Mouse (Mus musculus) lung, adult 18-20 months (tissue): Measurements from ENCODE around the gene Arid4b.

Experiments
- DNase-seq, 2 experiments: peaks; one replicate each; pipeline ENCODE4 v3.0.0; 2022; ENCODE audit warnings: mixed read lengths in 2 of 2

Arid4b gene

DNA sequence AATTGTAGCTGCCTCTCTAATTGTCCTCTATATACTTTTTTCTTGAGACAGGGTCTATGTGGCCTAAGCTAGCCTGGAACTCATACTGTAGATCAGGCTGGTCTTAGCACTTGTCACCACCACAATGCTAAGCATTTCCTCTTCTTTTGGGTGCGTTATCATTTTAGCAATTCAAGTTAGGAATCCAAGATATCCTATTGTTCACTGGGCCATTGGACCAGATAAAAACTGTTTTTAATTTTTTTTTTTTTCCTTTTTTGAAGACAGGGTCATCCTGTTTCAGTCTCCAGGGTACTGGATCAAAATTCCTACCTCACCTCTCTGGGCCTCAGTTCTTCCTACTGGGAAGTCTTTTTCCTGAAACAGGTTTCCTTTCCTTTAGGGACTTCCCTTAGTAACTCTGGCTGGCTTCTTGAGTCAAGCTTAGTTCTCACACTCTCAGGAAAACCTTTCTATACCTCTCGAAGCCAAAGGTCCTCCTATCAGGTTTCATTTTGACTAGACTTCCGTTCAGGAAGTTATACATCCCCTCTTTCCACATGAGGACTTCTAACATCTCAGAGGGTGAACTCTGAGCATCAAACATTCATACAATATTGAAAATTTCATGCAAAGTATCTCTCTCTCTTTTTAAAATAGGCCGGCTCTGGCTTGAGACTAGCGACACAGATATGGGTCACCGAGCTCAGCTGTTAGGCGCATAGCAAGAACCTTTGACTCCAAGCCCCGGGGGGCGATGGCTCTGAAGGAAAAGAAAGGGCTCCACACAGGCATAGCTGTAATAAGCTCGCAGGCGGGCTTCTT, 621 bp upstream of the Arid4b start:
- no peak for DNase-seq

DNA sequence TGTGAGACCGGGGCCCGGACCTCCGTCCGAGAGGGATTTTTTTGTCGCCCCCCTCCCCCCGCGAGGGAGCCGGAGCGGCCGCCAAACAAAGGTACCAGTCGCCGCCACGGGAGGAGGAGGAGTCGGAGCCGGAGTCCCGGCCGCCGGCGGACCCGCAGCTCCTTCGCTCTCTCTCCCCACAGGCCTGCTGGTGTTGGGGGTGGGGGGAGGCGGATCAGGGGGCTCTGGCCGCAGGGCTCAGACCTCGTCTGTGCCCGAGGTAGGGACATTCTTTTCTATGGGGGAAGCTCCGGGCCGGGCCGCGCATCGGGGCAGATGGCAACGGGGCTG, 875 bp downstream of the Arid4b start:
- no peak for DNase-seq

DNA sequence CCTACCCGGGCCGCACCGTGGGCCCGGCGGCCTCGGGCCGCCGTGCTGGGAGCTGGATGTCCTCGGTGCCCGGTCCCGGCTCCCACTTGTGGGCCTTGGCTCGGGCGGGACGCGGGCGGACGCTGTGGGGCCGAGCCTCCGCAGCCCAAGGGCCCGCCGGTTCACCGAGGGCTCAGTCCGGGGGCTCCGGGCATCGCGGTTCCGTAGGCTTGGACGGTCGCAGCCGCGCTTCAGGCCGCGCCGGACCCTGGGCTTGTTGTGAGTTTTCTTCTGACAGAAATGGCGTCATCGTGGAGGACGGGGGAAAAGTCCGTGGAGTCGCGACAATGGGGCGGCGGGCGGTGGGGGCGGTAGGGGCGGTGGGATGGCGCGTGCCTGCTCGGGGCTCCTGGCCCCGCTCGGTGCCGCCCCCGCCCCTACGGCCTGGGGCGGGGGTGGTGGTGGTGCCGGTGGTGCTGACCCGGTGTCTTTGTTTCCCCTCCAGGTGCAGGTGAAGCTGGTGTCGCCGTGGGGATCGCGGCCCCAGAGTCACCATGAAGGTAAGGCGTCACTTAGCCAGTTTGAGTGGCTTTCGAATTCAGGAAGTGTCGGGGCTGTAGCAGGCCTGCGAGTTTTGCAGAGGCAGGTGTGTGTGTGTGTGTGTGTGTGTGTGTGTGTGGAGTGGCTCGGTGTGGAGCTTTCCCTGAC, 1.5 kb downstream of the Arid4b start:
- DNase-seq, result peak; percentile 66 to 70

DNA sequence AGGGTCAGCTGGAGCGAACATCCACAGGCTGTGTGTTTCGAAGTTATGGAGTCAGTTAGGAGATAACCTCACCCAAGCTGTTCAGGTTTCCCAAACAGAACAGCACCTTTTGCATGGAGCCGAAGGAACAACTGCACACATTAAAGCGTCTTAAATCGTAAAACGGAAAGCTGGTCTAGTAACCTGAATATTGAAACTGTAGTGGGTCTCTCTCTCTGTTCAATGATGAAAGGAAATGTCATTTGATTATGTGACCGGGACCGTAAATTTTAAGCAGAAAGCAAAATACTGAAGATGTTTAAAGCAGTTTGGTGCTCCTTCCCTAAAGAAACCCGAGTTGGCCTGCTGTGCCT, 2.0 kb downstream of the Arid4b start:
- DNase-seq, result no peak

DNA sequence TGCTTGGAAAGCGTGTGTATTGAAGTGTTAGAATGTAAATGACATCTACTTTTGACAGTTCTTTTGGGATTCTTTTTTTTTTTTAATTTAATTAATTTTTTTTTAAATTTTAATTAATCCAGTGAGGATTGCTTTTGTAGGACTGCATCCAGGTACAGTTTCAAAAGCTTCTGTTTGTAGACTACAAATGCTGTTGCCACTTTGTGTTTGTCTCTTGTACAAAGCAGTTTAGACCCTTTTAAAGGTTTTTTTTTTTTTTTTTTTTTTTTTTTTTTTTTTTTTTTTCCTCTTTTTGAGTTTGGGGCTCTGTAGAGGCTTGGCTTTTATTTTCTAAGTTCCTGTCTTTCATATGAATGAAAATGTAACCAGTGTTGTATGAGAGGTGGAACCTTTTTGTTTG, 2.7 kb downstream of the Arid4b start:
- DNase-seq, result no peak

DNA sequence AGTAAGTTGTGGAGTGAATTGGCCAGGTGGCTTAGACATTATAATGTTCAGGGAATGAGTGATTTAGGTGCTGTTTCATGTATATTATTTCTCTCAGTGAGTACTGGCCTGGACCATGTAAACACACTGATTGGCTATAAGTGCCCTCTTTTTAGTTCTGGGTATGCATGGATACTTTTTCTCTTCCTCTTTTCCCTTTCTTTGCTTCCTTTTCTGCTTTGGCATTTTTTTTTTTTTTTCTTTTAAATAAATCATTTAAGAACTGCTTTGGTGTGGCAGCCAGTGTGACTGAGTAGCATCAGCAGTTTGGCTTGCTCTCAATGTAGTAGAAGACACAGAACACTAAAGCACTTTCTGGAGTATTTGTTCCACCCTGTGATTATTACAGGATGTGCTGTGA, 5.0 kb downstream of the Arid4b start:
- no peak for DNase-seq

DNA sequence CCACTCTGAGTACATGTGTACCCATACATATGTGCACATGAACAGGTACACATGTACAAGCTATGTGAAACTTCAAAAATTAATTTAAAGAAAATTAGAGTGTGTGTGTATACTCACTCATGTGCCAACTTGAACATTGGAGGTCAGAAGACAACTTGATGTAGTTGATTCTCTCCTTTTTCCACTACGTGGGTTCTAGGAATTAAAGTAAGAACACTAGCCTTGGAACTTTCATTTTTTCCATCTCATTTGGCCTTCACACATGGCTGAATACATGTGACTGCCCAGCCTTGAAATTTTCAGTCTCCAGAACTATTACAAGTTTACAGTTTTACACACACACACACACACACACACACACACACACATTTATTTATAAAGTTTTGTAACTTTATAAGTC, 6.3 kb downstream of the Arid4b start:
- no peak for DNase-seq

DNA sequence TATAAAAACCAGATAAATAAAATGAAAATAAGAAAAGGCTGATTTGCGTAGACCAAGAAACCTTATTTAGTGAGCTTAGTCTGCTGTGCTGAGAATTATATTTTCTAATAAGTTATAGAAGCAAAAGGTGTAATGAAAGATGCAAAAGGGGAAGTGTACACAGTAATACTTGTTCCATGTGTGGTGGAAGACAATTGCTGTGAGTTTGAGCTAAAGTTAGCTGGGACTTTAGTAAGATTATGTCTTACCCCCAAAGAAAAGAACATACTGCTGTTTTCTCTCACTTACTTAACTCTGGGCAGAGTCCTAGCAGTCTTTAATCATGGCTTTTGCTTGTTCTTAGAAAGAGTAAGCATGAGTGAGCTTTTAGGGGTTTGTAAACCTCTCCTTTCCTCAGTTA, 11.3 kb downstream of the Arid4b start:
- DNase-seq, result no peak

DNA sequence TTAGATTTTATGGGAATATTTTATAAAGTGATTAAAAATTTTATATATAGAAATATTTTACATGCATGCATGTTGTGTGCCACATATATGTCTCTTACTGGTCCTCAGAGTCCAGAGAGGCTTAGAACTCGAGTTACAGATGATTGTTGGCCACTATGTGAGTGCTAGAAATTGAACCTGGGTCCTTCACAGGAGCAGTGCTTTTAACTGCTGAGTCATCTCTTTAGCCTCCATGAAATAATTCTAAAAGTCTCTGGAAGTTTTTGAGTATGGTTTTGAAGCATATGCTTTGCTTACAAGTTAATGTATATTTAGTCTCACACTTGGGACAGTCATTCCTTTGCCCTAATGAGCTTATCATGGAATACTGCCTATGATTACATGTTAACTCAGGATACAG, 12.3 kb downstream of the Arid4b start:
- DNase-seq, result no peak

DNA sequence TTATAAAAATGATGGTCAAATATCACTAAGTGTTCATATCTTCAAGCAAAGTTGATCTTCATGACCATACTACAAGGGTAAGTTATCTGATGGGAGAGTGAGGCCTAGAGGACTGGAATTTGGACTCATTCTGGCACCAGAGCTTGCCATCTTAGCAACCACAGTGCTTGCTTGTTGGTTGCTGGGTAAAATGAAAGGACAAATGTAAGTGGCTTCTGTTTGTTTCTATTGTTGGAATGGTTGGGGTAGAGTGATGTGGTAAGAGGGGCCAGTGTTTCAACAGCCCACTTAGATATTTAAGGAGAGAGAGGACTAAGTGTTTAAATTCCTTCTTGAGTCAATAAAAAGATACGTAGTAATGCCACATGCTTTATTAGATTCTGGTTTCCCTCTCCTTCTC, 25.6 kb downstream of the Arid4b start:
- DNase-seq, result peak; percentile 63 to 75

DNA sequence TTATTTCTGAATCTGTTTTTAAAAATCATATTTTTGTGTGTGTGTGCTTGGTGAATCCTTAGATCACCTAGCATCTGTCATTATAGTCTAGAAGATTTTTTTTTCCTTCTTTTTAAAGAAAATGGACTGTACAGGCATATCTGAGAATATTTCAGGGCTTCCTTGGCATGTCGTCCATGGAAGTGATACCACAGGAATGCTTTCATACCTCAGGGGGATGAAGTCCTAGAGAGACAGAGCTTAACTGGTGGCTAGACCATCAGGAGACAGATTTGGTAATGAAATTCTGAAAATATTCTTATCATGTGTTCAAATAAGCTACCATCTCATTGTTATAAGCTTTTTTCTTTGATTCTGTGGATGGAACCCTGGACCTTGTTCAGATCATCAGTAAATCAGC, 40.0 kb downstream of the Arid4b start:
- DNase-seq, result no peak

DNA sequence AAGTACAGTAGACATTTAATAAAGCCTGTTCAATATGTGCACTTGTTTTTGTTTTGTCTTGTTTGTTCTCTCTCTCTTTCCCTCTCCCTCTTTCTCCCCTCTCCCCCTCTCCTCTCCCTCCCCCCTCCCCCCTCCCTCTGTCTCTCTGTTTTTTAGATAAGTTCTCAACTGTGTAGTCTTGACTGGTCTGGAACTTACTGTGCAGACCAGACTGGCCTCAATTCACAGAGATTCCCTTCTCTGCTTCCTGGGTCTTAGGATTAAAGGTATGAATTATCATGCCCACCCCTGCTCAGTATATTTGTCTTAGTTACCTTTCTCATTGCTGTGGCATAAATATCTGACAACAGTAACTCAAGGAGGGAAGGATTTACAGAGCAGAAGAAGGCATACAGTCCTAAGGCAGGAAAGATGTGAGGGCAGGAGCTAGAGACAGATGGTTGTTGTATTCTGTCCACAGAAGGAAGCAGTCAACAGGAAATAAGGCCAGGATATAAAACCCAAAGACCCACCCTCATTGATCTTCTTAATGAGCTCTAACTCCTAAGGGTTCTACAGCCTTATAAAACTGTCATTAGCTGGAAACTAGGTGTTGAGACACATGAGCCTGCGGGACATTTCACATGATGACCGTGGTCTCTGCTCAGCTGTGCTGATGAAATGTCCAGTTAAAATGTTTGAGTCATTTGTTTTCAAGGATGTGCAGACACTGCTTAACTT, 47.3 kb downstream of the Arid4b start:
- DNase-seq, result no peak

DNA sequence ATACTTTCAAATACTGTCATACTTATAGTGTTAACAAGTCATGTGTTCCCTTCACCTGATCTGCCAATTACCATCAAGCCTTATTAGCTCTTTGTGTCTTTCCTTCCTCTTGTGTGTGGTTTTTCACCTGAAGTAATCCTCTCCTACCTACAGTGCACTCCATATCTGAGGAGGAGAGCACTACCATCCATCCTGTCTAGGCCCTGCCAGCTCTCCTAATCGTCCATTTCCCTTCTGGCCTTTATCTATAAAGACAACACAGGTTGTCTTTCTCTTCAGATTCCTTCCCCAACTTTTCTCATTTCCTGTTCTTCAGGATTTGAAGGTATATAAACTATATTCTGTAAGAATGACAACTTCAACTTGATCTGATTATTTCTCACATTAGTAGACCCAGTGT, 48.1 kb downstream of the Arid4b start:
- DNase-seq, result no peak

DNA sequence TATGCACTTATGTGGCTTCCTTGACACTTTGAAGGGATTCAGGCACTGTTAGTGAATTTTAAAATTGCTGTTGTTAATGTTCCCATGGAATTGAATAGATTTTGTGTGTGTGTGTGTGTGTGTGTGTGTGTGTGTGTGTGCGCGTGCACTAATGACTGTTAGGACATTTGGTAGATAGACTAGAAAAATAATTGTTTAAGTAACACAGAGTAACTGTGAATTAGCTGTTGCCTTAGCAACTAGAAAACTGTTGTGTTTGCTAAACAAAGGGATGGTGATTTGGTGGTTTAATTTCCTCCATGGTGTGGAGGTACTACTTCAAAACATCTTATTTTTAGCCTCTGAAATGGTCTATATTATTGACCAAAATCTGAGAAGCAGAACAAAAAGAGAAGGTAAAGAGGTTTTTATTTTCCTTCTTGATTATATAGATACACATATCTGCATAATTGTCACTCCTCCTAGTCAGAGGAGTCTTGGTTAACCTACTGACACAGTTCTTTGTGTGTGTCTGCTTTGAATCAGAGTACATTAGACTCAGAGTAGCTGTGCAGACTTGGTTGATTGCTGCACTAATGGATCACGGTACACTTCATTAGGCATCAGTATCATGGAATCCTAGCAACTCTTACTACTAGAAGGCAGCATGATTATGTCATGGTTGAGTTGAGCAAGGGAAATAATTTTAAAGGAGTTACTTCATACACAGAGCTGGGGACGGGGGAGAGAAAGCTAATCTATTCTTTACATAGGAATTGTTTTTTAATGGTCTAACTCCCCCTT, 50.9 kb downstream of the Arid4b start:
- no peak for DNase-seq

DNA sequence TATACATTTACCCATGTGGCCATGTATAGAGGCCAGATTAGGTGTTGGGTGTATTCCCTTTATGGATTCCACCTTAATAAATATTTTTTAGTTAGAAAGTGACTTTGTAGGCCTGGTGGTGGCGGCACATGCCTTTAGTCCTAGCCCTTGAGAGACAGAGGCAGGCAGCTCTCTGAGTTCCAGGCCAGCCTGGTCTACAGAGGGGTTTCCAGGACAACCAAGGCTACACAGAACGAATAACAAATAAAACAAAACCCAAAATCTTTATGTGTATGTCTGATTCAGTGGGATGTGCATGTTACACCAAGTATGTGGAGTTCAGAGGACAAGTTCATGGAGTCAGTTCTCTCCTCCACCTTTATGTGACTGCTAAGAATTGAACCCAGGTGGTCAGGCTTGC, 52.8 kb downstream of the Arid4b start:
- DNase-seq, result no peak

DNA sequence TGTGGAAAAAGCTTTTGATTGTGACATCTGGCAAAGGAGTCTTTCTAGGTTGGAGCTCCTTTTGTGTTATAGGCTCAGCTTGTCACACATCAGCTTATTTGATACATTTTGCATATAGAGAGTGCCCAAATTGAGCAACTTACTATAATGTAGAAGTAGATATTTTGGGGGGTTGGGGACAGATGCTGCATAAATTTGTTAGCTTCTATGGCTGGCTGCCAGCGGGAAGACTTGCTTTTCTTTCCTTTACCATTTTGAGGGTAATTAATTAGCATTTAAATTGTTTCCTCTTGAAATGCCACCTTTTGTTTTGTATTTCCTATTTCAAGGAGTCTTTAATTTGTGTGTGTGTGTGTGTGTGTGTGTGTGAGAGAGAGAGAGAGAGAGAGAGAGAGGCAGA, 68.6 kb downstream of the Arid4b start:
- no peak for DNase-seq

DNA sequence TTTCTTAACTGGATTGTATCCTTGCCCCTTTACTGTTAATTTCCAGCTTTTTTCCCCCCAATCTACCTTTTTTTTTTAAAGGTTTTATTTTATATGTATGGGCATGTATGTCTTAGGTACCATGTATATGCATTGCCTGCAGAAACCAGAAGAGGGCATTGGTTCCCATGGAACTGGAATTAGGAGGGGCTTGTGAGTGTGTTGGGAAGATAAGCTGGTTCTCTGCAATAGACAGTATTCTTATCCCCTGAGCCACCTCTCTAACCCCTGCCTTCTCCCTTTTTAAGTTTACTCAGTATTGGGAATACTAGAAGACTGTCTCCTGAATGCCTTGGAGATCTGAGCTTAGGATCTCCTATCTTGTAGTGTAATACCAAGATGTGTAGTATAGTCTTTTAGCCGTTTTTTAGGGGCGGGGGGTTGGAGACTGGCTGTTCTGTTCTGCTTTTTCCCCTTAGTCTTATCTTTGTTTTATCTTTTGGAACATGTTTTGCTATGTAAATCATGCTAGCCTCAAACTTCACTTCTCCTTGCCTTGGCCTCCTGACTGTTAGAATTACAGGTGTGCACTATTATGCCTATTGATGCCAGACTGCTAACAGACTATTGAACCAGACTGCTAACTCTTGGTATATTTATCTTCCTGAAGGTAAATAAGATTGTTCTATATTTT, 79.4 kb downstream of the Arid4b start:
- no peak for DNase-seq

DNA sequence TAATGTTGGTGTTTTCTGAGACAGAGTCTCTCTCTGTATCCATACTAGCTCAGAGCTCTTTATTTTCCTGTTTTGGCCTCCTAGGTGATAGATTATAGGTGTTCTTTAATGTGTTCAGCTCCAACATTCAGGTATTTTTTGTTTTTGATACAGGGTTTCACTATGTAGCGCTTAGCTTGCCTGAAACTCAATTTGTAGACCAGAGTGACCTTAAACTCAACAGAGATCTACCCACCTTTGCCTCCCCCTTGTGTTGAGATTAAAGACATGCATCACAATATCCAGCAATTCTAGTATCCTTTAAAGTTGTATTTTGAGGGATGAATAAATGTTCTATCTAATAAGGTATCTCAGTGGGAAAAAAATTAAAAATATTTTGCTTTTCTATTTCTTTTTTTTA, 115.0 kb downstream of the Arid4b start:
- DNase-seq, result no peak

DNA sequence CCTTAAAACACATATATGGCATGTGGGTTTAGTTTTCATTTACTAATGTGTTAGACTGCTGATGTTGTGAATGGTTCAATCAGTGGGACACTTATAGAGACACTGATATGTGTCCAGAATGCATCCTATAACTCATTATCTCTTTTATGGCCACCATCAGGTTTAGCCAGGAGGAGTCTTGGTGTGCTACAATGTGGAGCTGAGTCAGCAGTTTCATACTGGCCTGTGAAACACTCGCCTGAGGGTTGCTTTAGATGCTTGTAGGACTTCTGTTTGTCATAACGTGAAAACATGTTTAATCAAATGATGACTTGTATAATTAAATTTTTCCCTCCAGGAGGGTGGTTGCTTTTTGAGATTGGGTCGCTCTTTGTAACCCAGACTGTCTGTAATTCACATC, 116.6 kb downstream of the Arid4b start:
- DNase-seq, result no peak

DNA sequence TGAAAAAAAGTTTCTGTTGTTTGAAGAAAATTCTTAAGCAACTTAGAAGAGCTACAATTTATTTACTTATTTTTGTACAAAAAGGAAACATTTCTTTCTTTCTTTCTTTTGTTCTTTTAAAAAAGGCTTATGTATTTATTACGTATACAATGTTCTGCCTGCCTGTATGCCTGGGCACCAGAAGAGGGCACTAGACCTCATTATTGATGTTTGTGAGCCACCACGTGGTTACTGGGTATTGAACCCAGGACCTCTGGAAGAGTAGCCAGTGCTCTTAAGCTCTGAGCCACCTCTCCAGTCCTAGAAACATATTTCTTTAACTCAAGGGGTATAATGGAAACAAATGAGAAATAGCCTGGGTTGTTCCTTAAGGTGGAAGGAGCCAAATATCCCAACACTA, 182.9 kb downstream of the Arid4b start:
- DNase-seq, result no peak
